Mouse (Mus musculus) brain, adult 2 months (tissue): ENCODE results near the gene Clip3.

Experiments
- DNase-seq: peaks from one replicate; pipeline ENCODE4 v3.0.0; 2011; ENCODE audit warnings: low read depth, low spot score

The Clip3 gene

GRCm38 (mm10) chr7:30295103-30295502 lies 3.6 kb downstream of the Clip3 start:
- DNase-seq: peak; percentile 99

- no peak for DNase-seq
Measured at GRCm38 (mm10) chr7:30296816-30297215, 5.3 kb downstream of the Clip3 start.

- DNase-seq: no peak
Measured at GRCm38 (mm10) chr7:30297266-30297665, 5.7 kb downstream of the Clip3 start.

- DNase-seq: peak; percentile 83
Measured at GRCm38 (mm10) chr7:30300914-30301313, 9.4 kb downstream of the Clip3 start.

GRCm38 (mm10) chr7:30306083-30306779 lies 14.7 kb downstream of the Clip3 start:
- peak; percentile 63 for DNase-seq

GRCm38 (mm10) chr7:30308076-30309005 lies 16.8 kb downstream of the Clip3 start, which contains the start of gene Alkbh6:
Alkbh6 (plus strand) TSS chr7:30308717.
- peak; percentile 99 for DNase-seq

- no peak for DNase-seq
Measured at GRCm38 (mm10) chr7:30309395-30310129, 18.0 kb downstream of the Clip3 start.

- no peak for DNase-seq
Measured at GRCm38 (mm10) chr7:30310136-30310535, 18.6 kb downstream of the Clip3 start.

- no peak for DNase-seq
Measured at GRCm38 (mm10) chr7:30313666-30314320, 22.3 kb downstream of the Clip3 start.

GRCm38 (mm10) chr7:30314721-30315155 lies 23.2 kb downstream of the Clip3 start, which contains the start of gene Syne4:
Syne4 (plus strand) TSS chr7:30314807.
- peak; percentile 65 for DNase-seq

GRCm38 (mm10) chr7:30315559-30316529 lies 24.3 kb downstream of the Clip3 start:
- DNase-seq: no peak

- no peak for DNase-seq
Measured at GRCm38 (mm10) chr7:30318142-30318541, 26.6 kb downstream of the Clip3 start.

- no peak for DNase-seq
Measured at GRCm38 (mm10) chr7:30320946-30321345, 29.4 kb downstream of the Clip3 start.

- peak; percentile 96 for DNase-seq
Measured at GRCm38 (mm10) chr7:30321539-30322284, 30.2 kb downstream of the Clip3 start, which contains the start of gene E130208F15Rik. E130208F15Rik (plus strand) TSS chr7:30321740.

GRCm38 (mm10) chr7:30322285-30322667 lies 30.7 kb downstream of the Clip3 start:
- DNase-seq: peak; percentile 100

- DNase-seq: no peak
Measured at GRCm38 (mm10) chr7:30322865-30323264, 31.3 kb downstream of the Clip3 start.

- DNase-seq: no peak
Measured at GRCm38 (mm10) chr7:30323795-30324194, 32.3 kb downstream of the Clip3 start, which contains the start of gene Sdhaf1. Sdhaf1 (minus strand) TSS chr7:30323895.

GRCm38 (mm10) chr7:30324300-30324944 lies 32.9 kb downstream of the Clip3 start:
- DNase-seq: peak; percentile 87

GRCm38 (mm10) chr7:30325364-30325763 lies 33.8 kb downstream of the Clip3 start:
- DNase-seq: no peak
